Mouse (Mus musculus) forebrain, embryonic 16.5 days (tissue): ENCODE measurements around the gene 8030411F24Rik. TPM values are rescaled to one million over a fixed set of nuclear protein-coding genes. Genes with fewer than 3 reads are reported as not detected.

Experiments
- polyA plus RNA-seq: library from polyadenylated mRNA; unstranded; fragments of >200 nt; fragmentation: Nextera tagmentation; extraction: Ambion mirVana; gene quantifications from 2 replicates; pipeline ENCODE4 v1.2.1, GENCODE M21; 2015

Gene 8030411F24Rik
- polyA plus RNA-seq, 1 experiment from 2014 or later: not detected

Other genes starting within 250 kb of the 8030411F24Rik start
- 54.6 and 62.5 TPM in 2 replicates for gene Nxt1, start 109.4 kb upstream of the 8030411F24Rik start, polyA plus RNA-seq
- 23.0 and 24.3 TPM in 2 replicates for gene Gzf1, start 101.0 kb upstream of the 8030411F24Rik start, polyA plus RNA-seq
- gene Napb, start 49.5 kb upstream of the 8030411F24Rik start, polyA plus RNA-seq: 39.3 and 52.6 TPM in 2 replicates
- gene Cstl1, start 31.7 kb upstream of the 8030411F24Rik start, polyA plus RNA-seq: not detected in 2 replicates
- not detected in 2 replicates for gene Cst11, start 10.5 kb upstream of the 8030411F24Rik start, polyA plus RNA-seq
- not detected in 2 replicates for gene Cst12, start 7.4 kb downstream of the 8030411F24Rik start, polyA plus RNA-seq
- gene Cst8, start 16.8 kb downstream of the 8030411F24Rik start, polyA plus RNA-seq: not detected in 2 replicates
- not detected in 2 replicates for gene Cst13, start 38.1 kb downstream of the 8030411F24Rik start, polyA plus RNA-seq
- gene Cst9, start 53.1 kb downstream of the 8030411F24Rik start, polyA plus RNA-seq: not detected in 2 replicates
- not detected in 2 replicates for gene 9230104L09Rik, start 83.0 kb downstream of the 8030411F24Rik start, polyA plus RNA-seq
- gene Cst3, start 93.7 kb downstream of the 8030411F24Rik start, polyA plus RNA-seq: 482 and 493 TPM in 2 replicates
- not detected in 2 replicates for gene Gm1330, start 221.2 kb downstream of the 8030411F24Rik start, polyA plus RNA-seq
- gene Gm10750, start 235.2 kb downstream of the 8030411F24Rik start, polyA plus RNA-seq: not detected in 2 replicates